ENCODE assay signal across 8 mouse cellular contexts in the genomic region with DNA sequence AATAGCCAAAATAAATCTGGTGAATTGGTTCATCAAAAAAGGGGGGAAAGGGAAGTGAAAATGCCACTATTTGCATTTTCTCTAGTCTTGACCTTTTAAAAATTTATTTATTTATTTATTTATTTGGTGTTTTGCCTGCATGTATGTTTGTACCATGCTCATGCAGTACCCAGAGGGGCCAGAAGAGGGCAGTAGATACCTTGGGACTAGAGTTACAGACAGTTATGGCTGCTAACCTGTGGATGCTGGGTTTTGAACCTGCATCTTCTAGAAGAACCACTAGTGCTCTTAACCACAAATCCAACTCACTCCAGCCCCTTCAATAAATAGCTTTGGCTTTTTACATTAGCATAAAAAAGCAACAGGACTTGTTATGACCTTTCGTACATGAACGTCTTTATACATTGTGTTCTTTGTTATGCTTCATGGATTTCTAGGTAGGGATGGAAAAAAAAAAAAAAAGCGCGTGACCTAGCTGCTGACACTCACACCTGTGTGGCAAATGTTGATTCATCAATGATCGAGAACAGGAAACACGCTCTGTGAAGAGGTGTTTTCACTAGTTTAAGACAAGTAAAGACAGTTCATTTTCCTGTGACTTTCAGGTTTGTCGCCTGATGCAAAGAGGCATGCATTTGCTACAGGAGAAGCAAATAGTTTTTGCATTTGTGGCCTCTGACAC. TPM values are rescaled to one million over a fixed set of nuclear protein-coding genes. Genes with fewer than 3 reads are reported as not detected.
DNase-seq lines count a peak whose midpoint lies in the region; ATAC-seq and TF ChIP-seq lines count a peak whose summit lies in the region.

No protein-coding gene starts in this region.

- no peak for TF ChIP-seq POLR2A in lung, adult 2 months (IDR thresholded peaks at IDR 0.05; ENCODE audit: borderline replicate concordance, extremely low read depth, low read depth, low read length)

- DNase-seq in ES-E14 (ENCODE audit: low read depth, low spot score) = peak; percentile 79
- DNase-seq in frontal cortex, postnatal 25 days (ENCODE audit: low spot score in 2 of 2) = peak; percentile 73 to 74
- peak; percentile 78 for DNase-seq in layer of hippocampus, adult 11-12 months (ENCODE audit: low spot score)
- peak; percentile 77 for DNase-seq in lung, adult 2 months
- DNase-seq in right cerebral cortex, postnatal 10 days (ENCODE audit: low spot score in 2 of 2) = peak; percentile 67 to 77
- peak; percentile 70 for DNase-seq in urinary bladder, postnatal 25 days (ENCODE audit: low spot score)

- no peaks in the 10 kb centered on the region for H3K4me1 ChIP-seq in ES-E14 (ENCODE audit: control insufficient read depth in 2 of 2, insufficient read depth in 2 of 2, low read length in 2 of 2, poor library complexity in 1 of 2)
- no peaks in the 10 kb centered on the region for H3K4me1 ChIP-seq in lung, adult 2 months (ENCODE audit: control insufficient read depth, insufficient read depth, low read length)

- no peaks in the 10 kb centered on the region for H3K36me3 ChIP-seq in C2C12 (ENCODE audit: control insufficient read depth, insufficient read depth)
- H3K36me3 ChIP-seq in ES-E14 (ENCODE audit: control insufficient read depth, insufficient read depth, low read length, poor library complexity, severe bottlenecking) = no peaks in the 10 kb centered on the region

- WGBS in lung, adult 2 months = 80% methylated on average over 7 of the region's 7 CpGs

- TF ChIP-seq CTCF in C2C12 (IDR thresholded peaks at IDR 0.05; ENCODE audit: control insufficient read depth, insufficient read depth, insufficient read length) = peak; percentile 31
- TF ChIP-seq CTCF in lung, adult 2 months (IDR thresholded peaks at IDR 0.05; ENCODE audit: insufficient read depth, low read length) = peak; percentile 53

- no peak overlapping the region for H3ac ChIP-seq in C2C12 (ENCODE audit: control insufficient read depth, insufficient read length, low read depth)

- no peaks in the 10 kb centered on the region for H3K79me2 ChIP-seq in C2C12 (ENCODE audit: control insufficient read depth, insufficient read depth)

- no peak overlapping the region for H3K27ac ChIP-seq in ES-E14 (ENCODE audit: insufficient read depth, low read depth, low read length, poor library complexity, severe bottlenecking)

- H3K4me3 ChIP-seq in C2C12 (ENCODE audit: insufficient read depth, poor library complexity, severe bottlenecking) (no peak overlapping the region), ES-E14 (ENCODE audit: insufficient read depth in 1 of 2, low read depth in 1 of 2, low read length in 2 of 2, poor library complexity in 1 of 2, severe bottlenecking in 1 of 2) (no peak overlapping the region)
- no peak overlapping the region for H3K4me3 ChIP-seq in lung, adult 2 months (replicated peaks; ENCODE audit: extremely low read depth, low read depth, low read length)

- in situ Hi-C loops in ES-E14 (cut with MboI; ENCODE audit: low sequenced_read_pairs in 2 of 2, unreplicated experiment in 2 of 2) = no loop called here

- H3K79me3 ChIP-seq in C2C12 (ENCODE audit: low read depth) = no peaks in the 10 kb centered on the region

- H3K9ac ChIP-seq in ES-E14 (ENCODE audit: insufficient read depth, low read depth, low read length, poor library complexity, severe bottlenecking) = no peak overlapping the region

- no peaks in the 10 kb centered on the region for H3K27me3 ChIP-seq in C2C12 (ENCODE audit: control insufficient read depth, insufficient read depth, insufficient read length)

- H3K9me3 ChIP-seq in ES-E14 (ENCODE audit: control insufficient read depth, insufficient read depth, low read depth, low read length) = no peaks in the 10 kb centered on the region

- 0 out of 2 replicates have a peak, but pooled peaks have one; percentile 39 for ATAC-seq in cerebellum, adult (ENCODE audit: insufficient number of reproducible peaks, low FRiP score, low TSS enrichment)

TF ChIP-seq in C2C12, 6 proteins besides CTCF, POLR2A, EP300 and RAD21:
- no peak for TF ChIP-seq FOSL1 (IDR thresholded peaks at IDR 0.05; ENCODE audit: insufficient read depth, low read length, poor library complexity, severe bottlenecking)
- no peak for TF ChIP-seq CEBPB (IDR thresholded peaks at IDR 0.05; ENCODE audit: low read depth)
- TF ChIP-seq USF1 (IDR thresholded peaks at IDR 0.05; ENCODE audit: low read depth) = no peak
- TF ChIP-seq MAX (IDR thresholded peaks at IDR 0.05) = no peak
- TF ChIP-seq MYOG (IDR thresholded peaks at IDR 0.05; ENCODE audit: control insufficient read depth, extremely low read depth, insufficient read length) = no peak
- no peak for TF ChIP-seq MYOD1 (IDR thresholded peaks at IDR 0.05; ENCODE audit: control insufficient read depth, insufficient read length, low read depth)

TF ChIP-seq in ES-E14, 5 proteins besides CTCF, POLR2A, EP300 and RAD21:
- peak; percentile 87 for TF ChIP-seq ZC3H11A (IDR thresholded peaks at IDR 0.05; ENCODE audit: borderline replicate concordance, low read depth, low read length)
- TF ChIP-seq CHD2 (IDR thresholded peaks at IDR 0.05; ENCODE audit: low read depth, low read length) = no peak

RNA-seq across cellular contexts. Expression of a gene that starts 9.8 kb away (rescaled TPM):
- 9.5 TPM for polyA plus RNA-seq in C2C12 (2012; fragmentation: generic; extraction: Trizol)
- 144 and 229 TPM in 2 replicates for total RNA-seq in ES-E14 (2012; rRNA removed)
- 60.5 and 63.4 TPM in 2 replicates for polyA plus RNA-seq in lung, adult 2 months (2012; rRNA removed)

RNA-seq across cellular contexts. Expression of a gene that starts 22.3 kb away (rescaled TPM):
- polyA plus RNA-seq in C2C12 (2012; fragmentation: generic; extraction: Trizol) = 0.04 TPM
- total RNA-seq in ES-E14 (2012; rRNA removed) = 1.3 and 5.5 TPM in 2 replicates
- polyA plus RNA-seq in lung, adult 2 months (2012; rRNA removed) = 0.11 and 0.12 TPM in 2 replicates
